Mouse (Mus musculus): ENCODE measurements around the gene Safb2.

Safb2 gene

GRCm38 (mm10) chr17:56515690-56516410 is 68.5 kb downstream of the Safb2 start:
- DNase-seq (ENCODE audit: low spot score), result peak; percentile 54

- no peak for DNase-seq (ENCODE audit: low spot score)
Observed at GRCm38 (mm10) chr17:56514916-56515315, 69.5 kb downstream of the Safb2 start.

- DNase-seq (ENCODE audit: low spot score), result no peak
Observed at GRCm38 (mm10) chr17:56514330-56514729, 70.1 kb downstream of the Safb2 start.

GRCm38 (mm10) chr17:56512310-56512709 is 72.1 kb downstream of the Safb2 start, which contains the start of gene Znrf4:
Gene Znrf4, minus strand, starts transcription at chr17:56512431.
- DNase-seq (ENCODE audit: low spot score), result no peak

- DNase-seq (ENCODE audit: low spot score), result no peak
Observed at GRCm38 (mm10) chr17:56511707-56512090, 72.7 kb downstream of the Safb2 start.

GRCm38 (mm10) chr17:56510970-56511706 is 73.2 kb downstream of the Safb2 start:
- DNase-seq (ENCODE audit: low spot score), result no peak

Measured in embryo, embryonic 10.5 days (tissue).